Mouse (Mus musculus): ENCODE data around the gene Trhr2. TPM values are rescaled to one million over a fixed set of nuclear protein-coding genes. Genes with fewer than 3 reads are reported as not detected.
A peak's percentile ranks its signal among the peaks of the same experiment; 100 is the strongest.

Gene Trhr2
- polyA plus RNA-seq, 1 experiment from 2014 or later: not detected

- Histone ChIP-seq H3K9ac (peak overlapping the region; percentile 71; the same call in 1 of the 2 replicates), H3K27ac (replicated peaks) (peak overlapping the region; percentile 95), H3K9me3 (replicated peaks) (no peaks in the 10 kb centered on the region), H3K27me3 (no peaks in the 10 kb centered on the region), H3K4me3 (replicated peaks) (0 out of 2 replicates have a peak overlapping the region, but pooled peaks have one; percentile 17), H3K4me2 (peak overlapping the region; percentile 67), H3K36me3 (replicated peaks) (peaks cover 87% of the 10 kb centered on the region), H3K4me1 (replicated peaks) (peaks cover 100% of the 10 kb centered on the region)
- WGBS (ENCODE audit: insufficient replicate concordance): 11% methylated on average over 11 of the region's 11 CpGs
- no peak for ATAC-seq (ENCODE audit: insufficient read depth)
These were observed 41.4 kb downstream of the Trhr2 start for GRCm38 (mm10) chr8:122319045-122319707.

- Histone ChIP-seq H3K27me3 (no peaks in the 10 kb centered on the region), H3K4me3 (replicated peaks) (no peak overlapping the region), H3K36me3 (replicated peaks) (peaks cover 89% of the 10 kb centered on the region), H3K4me1 (replicated peaks) (peaks cover 100% of the 10 kb centered on the region), H3K9me3 (replicated peaks) (no peaks in the 10 kb centered on the region), H3K27ac (replicated peaks) (peak overlapping the region; percentile 95), H3K9ac (peak overlapping the region; percentile 71), H3K4me2 (peak overlapping the region; percentile 67)
- no peak for ATAC-seq (ENCODE audit: insufficient read depth)
- 9% methylated on average over 8 of the region's 8 CpGs for WGBS (ENCODE audit: insufficient replicate concordance)
These were observed 42.5 kb downstream of the Trhr2 start for GRCm38 (mm10) chr8:122317918-122318475.

GRCm38 (mm10) chr8:122316402-122316801 lies 44.1 kb downstream of the Trhr2 start:
- Histone ChIP-seq H3K27me3 (no peaks in the 10 kb centered on the region), H3K4me2 (no peak overlapping the region), H3K27ac (replicated peaks) (peak overlapping the region; percentile 95), H3K9ac (peak overlapping the region; percentile 71; the same call in 1 of the 2 replicates), H3K36me3 (replicated peaks) (peaks cover 94% of the 10 kb centered on the region), H3K9me3 (replicated peaks) (no peaks in the 10 kb centered on the region), H3K4me3 (replicated peaks) (no peak overlapping the region), H3K4me1 (replicated peaks) (peaks cover 100% of the 10 kb centered on the region)
- ATAC-seq (ENCODE audit: insufficient read depth): no peak
- WGBS (ENCODE audit: insufficient replicate concordance): 57% methylated on average over 2 of the region's 2 CpGs

GRCm38 (mm10) chr8:122314899-122315496 lies 45.5 kb downstream of the Trhr2 start:
- H3K27me3 ChIP-seq: no peaks in the 10 kb centered on the region
- ATAC-seq (ENCODE audit: insufficient read depth): no peak
- peak overlapping the region; percentile 95 for H3K27ac ChIP-seq (replicated peaks)
- H3K9ac ChIP-seq: peak overlapping the region; percentile 31
- H3K36me3 ChIP-seq (replicated peaks): peaks cover 96% of the 10 kb centered on the region
- no peak overlapping the region for H3K4me3 ChIP-seq (replicated peaks)
- 20% methylated on average over 13 of the region's 13 CpGs for WGBS (ENCODE audit: insufficient replicate concordance)
- H3K4me2 ChIP-seq: peak overlapping the region; percentile 43
- H3K4me1 ChIP-seq (replicated peaks): peaks cover 100% of the 10 kb centered on the region
- H3K9me3 ChIP-seq (replicated peaks): no peaks in the 10 kb centered on the region

- Histone ChIP-seq H3K36me3 (replicated peaks) (peaks cover 97% of the 10 kb centered on the region), H3K9me3 (replicated peaks) (no peaks in the 10 kb centered on the region), H3K4me1 (replicated peaks) (peaks cover 100% of the 10 kb centered on the region), H3K27ac (replicated peaks) (peak overlapping the region; percentile 95), H3K4me2 (peak overlapping the region; percentile 56), H3K9ac (peak overlapping the region; percentile 62), H3K27me3 (no peaks in the 10 kb centered on the region), H3K4me3 (replicated peaks) (peak overlapping the region; percentile 24)
- ATAC-seq (ENCODE audit: insufficient read depth): peak; percentile 39
- WGBS (ENCODE audit: insufficient replicate concordance): 10% methylated on average over 12 of the region's 12 CpGs
These were observed 47.2 kb downstream of the Trhr2 start for GRCm38 (mm10) chr8:122313310-122313709.

- Histone ChIP-seq H3K36me3 (replicated peaks) (peaks cover 97% of the 10 kb centered on the region), H3K27ac (replicated peaks) (peak overlapping the region; percentile 95), H3K27me3 (no peaks in the 10 kb centered on the region), H3K4me1 (replicated peaks) (peaks cover 100% of the 10 kb centered on the region), H3K4me3 (replicated peaks) (peak overlapping the region; percentile 24; the same call in 1 of the 2 replicates), H3K4me2 (peak overlapping the region; percentile 56), H3K9me3 (replicated peaks) (no peaks in the 10 kb centered on the region), H3K9ac (peak overlapping the region; percentile 62)
- ATAC-seq (ENCODE audit: insufficient read depth): no peak
- WGBS (ENCODE audit: insufficient replicate concordance): 41% methylated on average over 2 of the region's 2 CpGs
These were observed 48.0 kb downstream of the Trhr2 start for GRCm38 (mm10) chr8:122312553-122312952.

GRCm38 (mm10) chr8:122311115-122311514 lies 49.4 kb downstream of the Trhr2 start:
- Histone ChIP-seq H3K36me3 (replicated peaks) (peaks cover 97% of the 10 kb centered on the region), H3K4me1 (replicated peaks) (peaks cover 100% of the 10 kb centered on the region), H3K27me3 (no peaks in the 10 kb centered on the region), H3K4me2 (peak overlapping the region; percentile 71), H3K9me3 (replicated peaks) (no peaks in the 10 kb centered on the region), H3K27ac (replicated peaks) (peak overlapping the region; percentile 95), H3K4me3 (replicated peaks) (no peak overlapping the region), H3K9ac (peak overlapping the region; percentile 62)
- WGBS (ENCODE audit: insufficient replicate concordance): 61% methylated on average over 2 of the region's 2 CpGs
- no peak for ATAC-seq (ENCODE audit: insufficient read depth)

- H3K27me3 ChIP-seq: no peaks in the 10 kb centered on the region
- no peaks in the 10 kb centered on the region for H3K9me3 ChIP-seq (replicated peaks)
- peak; percentile 90 for ATAC-seq (ENCODE audit: insufficient read depth)
- H3K27ac ChIP-seq (replicated peaks): peak overlapping the region; percentile 95
- H3K4me1 ChIP-seq (replicated peaks): peaks cover 100% of the 10 kb centered on the region
- H3K4me2 ChIP-seq: peak overlapping the region; percentile 71
- H3K36me3 ChIP-seq (replicated peaks): peaks cover 96% of the 10 kb centered on the region
- 5% methylated on average over 12 of the region's 12 CpGs for whole genome bisulfite sequencing (ENCODE audit: insufficient replicate concordance)
- H3K4me3 ChIP-seq (replicated peaks): peak overlapping the region; percentile 32
- H3K9ac ChIP-seq: peak overlapping the region; percentile 65
These were observed 51.3 kb downstream of the Trhr2 start for GRCm38 (mm10) chr8:122309272-122309671.

GRCm38 (mm10) chr8:122307836-122308235 lies 52.7 kb downstream of the Trhr2 start:
- peak overlapping the region; percentile 65; the same call in 1 of the 2 replicates for H3K9ac ChIP-seq
- H3K27me3 ChIP-seq: no peaks in the 10 kb centered on the region
- 77% methylated on average over 8 of the region's 8 CpGs for WGBS (ENCODE audit: insufficient replicate concordance)
- peak overlapping the region; percentile 71 for H3K4me2 ChIP-seq
- no peaks in the 10 kb centered on the region for H3K9me3 ChIP-seq (replicated peaks)
- H3K27ac ChIP-seq (replicated peaks): peak overlapping the region; percentile 95
- no peak overlapping the region for H3K4me3 ChIP-seq (replicated peaks)
- no peak for ATAC-seq (ENCODE audit: insufficient read depth)
- peaks cover 100% of the 10 kb centered on the region for H3K4me1 ChIP-seq (replicated peaks)
- peaks cover 93% of the 10 kb centered on the region for H3K36me3 ChIP-seq (replicated peaks)

All from liver, embryonic 15.5 days (tissue).